Mouse (Mus musculus) brain, adult 2 months (tissue): ENCODE measurements at regions not wholly inside any gene's neighbourhood (a gene's known extent, or its start where the extent isn't known, plus 50 kb on each side); places are given as distances from the start of the nearest gene placed in this dataset.

Experiments
- DNase-seq: peaks from one replicate; pipeline ENCODE4 v3.0.0; 2011; ENCODE audit warnings: low read depth, low spot score

- DNase-seq = peak; percentile 72
Measured at GRCm38 (mm10) chr11:21478191-21478590, 93.8 kb upstream of the Wdpcp start.

GRCm38 (mm10) chr11:21470711-21471110 is 99.7 kb upstream of the Ugp2 start:
- no peak for DNase-seq

- no peak for DNase-seq
Measured at GRCm38 (mm10) chr11:21468465-21468864, 97.5 kb upstream of the Ugp2 start.

DNA sequence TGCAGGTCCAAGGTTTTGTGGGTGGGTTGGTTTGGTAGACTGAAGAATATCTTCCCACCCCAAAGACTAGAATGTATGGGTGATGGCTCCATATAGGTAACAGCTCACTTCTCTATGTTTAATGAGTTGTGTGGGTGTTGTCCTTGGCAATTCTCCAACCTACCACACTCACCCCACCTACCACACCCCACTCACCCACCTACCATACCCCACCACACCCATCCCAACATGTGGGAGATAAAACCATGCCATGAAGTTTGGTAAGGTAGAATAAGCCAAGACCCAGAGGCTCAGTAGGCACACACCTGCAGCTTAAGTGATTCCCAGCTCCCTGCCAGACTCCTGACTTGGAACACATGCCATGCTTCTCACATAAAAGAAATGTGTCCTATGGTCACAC is 89.0 kb upstream of the Ugp2 start:
- no peak for DNase-seq

DNA sequence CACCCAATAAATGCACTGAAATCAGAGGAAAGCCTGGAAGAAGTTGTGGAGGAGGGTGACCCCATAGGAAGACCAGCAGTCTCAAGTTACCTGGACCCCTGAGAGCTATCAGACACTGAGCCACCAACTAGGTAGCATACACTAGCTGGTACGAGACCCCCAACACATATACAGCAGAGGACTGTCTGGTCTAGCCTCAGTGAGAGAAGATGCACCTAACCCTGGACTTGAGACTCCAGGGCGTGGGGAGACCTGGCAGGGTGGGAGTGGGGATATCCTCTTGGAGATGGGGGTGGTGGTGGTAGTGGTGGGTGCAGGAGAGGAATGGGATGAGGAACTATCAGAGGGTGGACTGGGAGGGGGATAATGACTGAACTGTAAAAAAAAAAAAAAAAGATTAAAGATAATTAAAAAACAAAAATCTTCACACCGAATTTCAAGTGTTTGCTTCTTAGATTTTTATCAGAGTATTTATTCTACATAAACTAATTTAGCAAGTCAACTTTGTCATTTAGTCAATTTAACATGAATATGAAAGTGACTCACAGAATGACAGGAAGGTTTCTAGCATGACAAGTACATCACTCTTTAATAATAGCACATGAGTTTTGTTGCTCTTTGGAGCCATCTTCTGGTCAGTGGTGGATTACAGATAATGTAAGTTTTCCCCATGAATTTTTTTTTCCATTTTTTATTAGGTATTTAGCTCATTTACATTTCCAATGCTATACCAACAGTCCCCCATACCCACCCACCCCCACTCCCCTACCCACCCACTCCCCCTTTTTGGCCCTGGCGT is 82.5 kb upstream of the Ugp2 start:
- DNase-seq = peak; percentile 63

DNA sequence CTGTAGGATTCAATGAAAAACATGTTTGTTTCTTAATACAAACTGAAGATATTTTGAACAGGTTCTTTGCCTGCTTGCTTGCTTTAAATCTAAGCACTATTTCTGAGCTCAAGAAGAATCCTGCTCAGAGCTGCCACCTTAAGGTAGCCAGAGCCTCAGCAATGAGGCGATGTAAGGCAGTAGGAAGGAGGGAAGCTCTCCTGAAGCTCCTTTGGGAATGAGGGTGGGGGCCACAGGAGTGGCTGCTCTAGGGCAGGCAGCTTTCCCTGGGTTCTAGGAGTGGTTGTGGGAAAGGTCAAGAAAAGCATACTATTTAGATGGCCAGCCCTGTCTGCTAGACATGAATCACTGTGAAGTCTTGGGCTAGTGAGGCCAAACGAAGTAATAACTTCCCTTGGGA is 62.7 kb upstream of the Ugp2 start:
- DNase-seq = peak; percentile 71

DNA sequence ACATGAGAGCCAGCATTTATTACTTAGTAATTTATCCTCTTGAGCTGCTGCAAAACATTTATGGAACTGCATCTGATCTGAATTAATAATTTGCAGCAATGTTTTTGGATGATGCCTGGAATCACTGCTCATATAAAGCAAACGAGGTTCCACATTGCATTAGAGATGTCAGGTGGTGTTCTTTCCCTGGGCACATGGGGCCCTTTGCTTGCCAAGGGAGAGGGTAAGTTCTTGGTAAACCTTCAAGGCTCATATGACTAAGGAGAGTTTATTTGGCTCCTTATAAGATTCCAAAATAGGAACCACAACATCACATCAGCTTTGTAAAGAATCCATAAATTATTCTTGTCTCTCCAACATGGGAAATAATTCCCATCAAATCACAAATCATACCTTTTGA is 59.0 kb upstream of the Ugp2 start:
- no peak for DNase-seq

DNA sequence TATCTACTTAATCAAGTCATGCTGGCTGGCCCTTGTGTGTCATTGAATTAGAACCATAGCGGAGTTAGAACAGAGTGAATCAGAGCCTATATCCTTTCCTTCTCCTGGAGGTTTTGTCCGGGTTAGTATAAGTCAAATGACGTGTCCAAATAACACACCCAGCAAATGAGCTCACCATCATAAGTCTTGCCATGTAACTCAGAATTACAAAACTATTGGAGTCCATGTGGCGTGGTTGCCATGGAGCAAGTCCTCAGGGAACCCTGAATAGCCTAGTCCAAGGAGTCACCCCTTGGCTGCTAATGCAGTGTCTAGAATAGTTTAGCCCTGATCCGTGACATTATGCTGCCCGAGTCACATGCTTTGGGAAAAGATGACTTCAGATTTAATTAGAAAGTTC is 57.7 kb upstream of the Ugp2 start:
- DNase-seq = no peak

- no peak for DNase-seq
Measured at GRCm38 (mm10) chr11:21428013-21428317, 57.0 kb upstream of the Ugp2 start.

- no peak for DNase-seq
Measured at GRCm38 (mm10) chr11:21427291-21428012, 56.5 kb upstream of the Ugp2 start.

DNA sequence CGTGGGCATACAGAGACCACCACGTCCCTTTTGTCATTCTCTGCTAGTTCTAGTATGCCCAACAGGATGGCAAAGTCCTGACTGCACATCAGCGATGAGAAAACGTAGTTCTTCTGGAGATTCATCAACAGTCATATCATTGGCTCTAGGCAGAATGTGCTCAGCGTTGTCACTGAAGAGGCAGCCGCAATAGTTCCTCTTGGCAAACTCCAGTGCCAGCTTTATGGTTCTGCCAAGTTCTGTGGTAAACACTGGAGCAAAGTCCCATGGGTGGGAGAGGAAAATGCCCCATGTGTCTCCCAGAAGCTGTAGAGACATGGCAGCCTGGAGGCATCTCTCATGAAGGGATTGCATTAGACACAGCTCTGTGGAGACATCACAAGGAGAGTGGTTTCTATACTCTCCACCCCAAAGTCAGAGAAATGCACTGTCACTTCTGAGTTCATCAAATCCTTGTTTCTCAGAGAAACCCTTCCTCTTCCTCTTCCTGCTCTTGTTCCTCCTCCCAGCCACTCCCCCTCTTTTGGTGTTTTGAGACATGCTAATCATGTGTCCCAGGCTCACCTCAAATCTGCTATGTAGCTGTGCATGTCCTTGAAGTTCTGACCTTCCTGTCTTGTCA is 54.6 kb upstream of the Ugp2 start:
- DNase-seq = peak; percentile 48

GRCm38 (mm10) chr11:21424345-21424744 is 53.3 kb upstream of the Ugp2 start:
- DNase-seq = no peak

- DNase-seq = no peak
Measured at GRCm38 (mm10) chr11:21422281-21422878, 51.4 kb upstream of the Ugp2 start.
